Mouse (Mus musculus): ENCODE data around the gene Mtg1. TPM values are rescaled to one million over a fixed set of nuclear protein-coding genes. Genes with fewer than 3 reads are reported as not detected.

Gene Mtg1
- total RNA-seq (2023), result 4.7 and 5.0 TPM in 2 replicates

GRCm38 (mm10) chr7:140137135-140138020 is at the start of gene Mtg1:
Mtg1 (plus strand) TSS chr7:140137564.

GRCm38 (mm10) chr7:140092924-140093528 is 44.3 kb upstream of the Mtg1 start, which contains the start of gene Prap1:
Prap1 (plus strand) TSS chr7:140093395.

GRCm38 (mm10) chr7:140101993-140102860 is 35.1 kb upstream of the Mtg1 start, which contains the start of gene Fuom:
Fuom (minus strand) TSS chr7:140102441.

GRCm38 (mm10) chr7:140115583-140116328 is 21.6 kb upstream of the Mtg1 start, which contains the start of gene Paox:
Paox (plus strand) TSS chr7:140115799.

GRCm38 (mm10) chr7:140116329-140117054 is 20.9 kb upstream of the Mtg1 start, which contains the start of gene Echs1:
Echs1 (minus strand) TSS chr7:140116476.

GRCm38 (mm10) chr7:140154218-140154927 is 17.0 kb downstream of the Mtg1 start, which contains the start of gene Sprn:
Sprn (minus strand) TSS chr7:140154877.

GRCm38 (mm10) chr7:140164664-140165063 is 27.3 kb downstream of the Mtg1 start, which contains the start of gene Olfr522:
Olfr522 (minus strand) TSS chr7:140164764.

GRCm38 (mm10) chr7:140172936-140173335 is 35.6 kb downstream of the Mtg1 start, which contains the start of gene Olfr523:
Olfr523 (plus strand) TSS chr7:140173217.

Other genes with a start within 250 kb of the Mtg1 start
- gene Kndc1, start 242.9 kb upstream of the Mtg1 start, total RNA-seq (2023), result not detected in 2 replicates
- not detected in 2 replicates for gene Utf1, start 193.8 kb upstream of the Mtg1 start, total RNA-seq (2023)
- 3.3 and 3.9 TPM in 2 replicates for gene 6430531B16Rik, start 158.8 kb upstream of the Mtg1 start, total RNA-seq (2023)
- 1,061 and 1,613 TPM in 2 replicates for gene Adam8, start 145.0 kb upstream of the Mtg1 start, total RNA-seq (2023)
- gene Zfp511, start 101.2 kb upstream of the Mtg1 start, total RNA-seq (2023), result 11.3 and 18.2 TPM in 2 replicates
- 22.2 and 22.9 TPM in 2 replicates for gene Tubgcp2, start 100.9 kb upstream of the Mtg1 start, total RNA-seq (2023)
- not detected in 2 replicates for gene Msx3, start 88.5 kb upstream of the Mtg1 start, total RNA-seq (2023)
- not detected in 2 replicates for gene Caly, start 55.0 kb upstream of the Mtg1 start, total RNA-seq (2023)
- gene Prap1, start 44.2 kb upstream of the Mtg1 start, total RNA-seq (2023), result not detected in 2 replicates
- 6.7 and 8.2 TPM in 2 replicates for gene Fuom, start 35.1 kb upstream of the Mtg1 start, total RNA-seq (2023)
- gene Paox, start 21.8 kb upstream of the Mtg1 start, total RNA-seq (2023), result 3.9 and 9.7 TPM in 2 replicates
- 27.9 and 31.7 TPM in 2 replicates for gene Echs1, start 21.1 kb upstream of the Mtg1 start, total RNA-seq (2023)
- not detected in 2 replicates for gene Sprn, start 17.3 kb downstream of the Mtg1 start, total RNA-seq (2023)
- gene Olfr522, start 27.2 kb downstream of the Mtg1 start, total RNA-seq (2023), result not detected in 2 replicates
- not detected in 2 replicates for gene Olfr523, start 35.7 kb downstream of the Mtg1 start, total RNA-seq (2023)
- gene Olfr524, start 68.4 kb downstream of the Mtg1 start, total RNA-seq (2023), result not detected in 2 replicates
- not detected in 2 replicates for gene Cd163l1, start 80.7 kb downstream of the Mtg1 start, total RNA-seq (2023)
- gene 5830411N06Rik, start 109.7 kb downstream of the Mtg1 start, total RNA-seq (2023), result not detected in 2 replicates
- gene Olfr525, start 183.3 kb downstream of the Mtg1 start, total RNA-seq (2023), result not detected in 2 replicates
- not detected in 2 replicates for gene Olfr527, start 196.5 kb downstream of the Mtg1 start, total RNA-seq (2023)
- not detected in 2 replicates for gene Olfr60, start 224.1 kb downstream of the Mtg1 start, total RNA-seq (2023)
- gene Olfr530, start 238.8 kb downstream of the Mtg1 start, total RNA-seq (2023), result not detected in 2 replicates

Data from neutrophil, adult 65 days (primary cell).